Mouse (Mus musculus): ENCODE results near the gene Cdk13. TPM values are rescaled to one million over a fixed set of nuclear protein-coding genes. Genes with fewer than 3 reads are reported as not detected.

Gene Cdk13
- 215 and 272 TPM in 2 replicates for polyA plus RNA-seq (2012)

DNA sequence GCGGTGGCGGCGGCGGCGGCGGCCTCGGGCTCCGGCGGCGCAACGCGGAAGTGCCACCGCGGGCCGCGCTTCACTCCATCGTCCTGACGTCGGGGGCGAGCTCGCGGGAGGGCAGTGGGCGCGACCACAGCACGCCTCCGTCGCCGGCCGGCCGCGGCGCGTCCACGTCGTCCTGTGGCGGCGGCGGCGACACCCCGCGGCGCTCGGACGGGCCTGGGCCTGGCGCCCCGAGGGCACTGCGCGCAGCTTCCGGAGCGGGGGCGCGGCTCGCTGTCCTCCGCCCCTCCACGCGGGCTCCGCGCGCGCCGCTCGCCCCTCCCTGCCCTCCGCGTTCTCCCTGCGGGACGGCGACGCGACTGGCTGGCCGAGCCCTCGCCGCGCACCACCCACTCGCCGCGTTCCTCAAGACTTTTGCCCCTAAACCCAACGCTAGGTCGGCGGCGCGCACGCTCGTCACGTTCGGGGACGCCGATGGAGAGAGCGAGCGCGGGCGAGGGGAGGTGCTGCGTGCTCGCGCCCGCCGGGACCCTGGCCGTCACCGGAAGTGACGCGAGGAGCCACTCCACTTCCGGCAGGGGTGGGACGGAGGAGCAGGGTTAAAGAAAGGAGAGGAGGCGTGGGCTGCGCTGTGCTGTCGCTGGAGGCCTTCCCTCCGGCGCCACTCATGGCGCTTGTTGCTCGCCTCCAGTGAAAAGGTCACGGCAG is at the start of gene Cdk13:
TSS of gene Cdk13 (minus strand) at position 189 of the 705 bp plus-strand sequence.
- TF ChIP-seq GATA1 (IDR thresholded peaks at IDR 0.05; ENCODE audit: low read length) = no peak

DNA sequence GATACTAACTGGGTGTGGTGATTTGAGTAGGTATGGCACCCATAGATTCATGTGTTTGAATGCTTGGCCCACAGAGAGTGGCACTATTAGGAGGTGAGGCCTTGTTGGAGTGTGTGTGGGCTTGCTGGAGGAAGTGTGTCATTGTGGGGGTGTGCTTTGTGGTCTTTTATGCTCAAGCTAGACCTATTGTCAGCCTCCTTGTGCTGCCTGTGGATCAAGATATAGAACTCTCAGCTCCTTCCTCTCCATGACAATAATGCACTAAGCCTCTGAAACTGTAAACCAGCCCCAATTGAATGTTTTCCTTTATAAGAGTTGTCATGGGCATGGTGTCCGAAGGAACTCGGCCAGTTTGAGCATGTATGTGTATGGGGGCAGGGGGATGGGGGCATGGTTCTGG is 38.4 kb upstream of the Cdk13 start:
- TF ChIP-seq GATA1 (IDR thresholded peaks at IDR 0.05; ENCODE audit: low read length) = no peak

- no peak for TF ChIP-seq GATA1 (IDR thresholded peaks at IDR 0.05; ENCODE audit: low read length)
Measured at GRCm38 (mm10) chr13:17842756-17843155, 37.9 kb upstream of the Cdk13 start.

- no peak for TF ChIP-seq GATA1 (IDR thresholded peaks at IDR 0.05; ENCODE audit: low read length)
Measured at GRCm38 (mm10) chr13:17839137-17839536, 34.2 kb upstream of the Cdk13 start.

- TF ChIP-seq GATA1 (IDR thresholded peaks at IDR 0.05; ENCODE audit: low read length) = no peak
Measured at GRCm38 (mm10) chr13:17838484-17838851, 33.6 kb upstream of the Cdk13 start.

DNA sequence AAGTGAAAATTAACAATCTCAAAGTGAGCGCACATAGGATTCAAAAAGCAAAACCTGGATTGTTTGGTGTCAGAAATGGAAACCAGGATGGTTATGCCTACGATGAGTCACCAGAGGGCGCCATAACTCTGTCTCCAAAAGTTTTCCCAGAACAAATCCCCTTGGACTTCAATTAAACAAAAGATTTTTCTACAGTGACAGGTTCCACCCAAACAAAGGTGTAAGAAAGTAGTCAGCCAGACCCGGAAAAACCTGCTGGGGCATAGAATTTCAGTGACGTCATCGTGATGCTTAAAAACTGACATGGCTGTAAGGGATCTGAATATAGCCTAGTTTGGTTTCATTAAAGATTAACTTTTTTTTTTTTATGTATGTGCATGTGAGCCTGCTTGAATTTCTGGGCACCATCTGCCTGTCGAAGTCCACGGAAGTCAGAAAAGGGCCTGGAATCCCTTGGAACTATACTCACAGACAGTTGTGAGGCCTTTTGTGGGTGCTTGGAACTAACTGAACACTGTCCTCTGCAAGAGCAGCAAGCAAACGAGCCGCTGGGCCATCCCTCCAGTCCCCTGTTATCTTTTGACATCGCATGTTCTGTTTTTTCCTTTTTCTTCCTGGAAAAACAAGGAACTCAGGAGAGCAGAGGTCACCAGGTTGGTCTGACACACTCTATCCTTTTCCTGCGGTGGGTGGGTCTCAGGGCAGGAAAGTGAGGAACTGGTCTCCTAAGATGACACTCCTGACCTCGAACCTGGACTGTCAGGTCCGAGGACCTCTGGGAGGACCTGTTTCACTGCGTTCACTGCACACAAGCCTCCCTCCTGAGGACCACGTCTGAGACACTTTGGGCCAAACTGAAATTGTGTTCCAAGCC is 33.0 kb upstream of the Cdk13 start:
- no peak for TF ChIP-seq GATA1 (IDR thresholded peaks at IDR 0.05; ENCODE audit: low read length)

DNA sequence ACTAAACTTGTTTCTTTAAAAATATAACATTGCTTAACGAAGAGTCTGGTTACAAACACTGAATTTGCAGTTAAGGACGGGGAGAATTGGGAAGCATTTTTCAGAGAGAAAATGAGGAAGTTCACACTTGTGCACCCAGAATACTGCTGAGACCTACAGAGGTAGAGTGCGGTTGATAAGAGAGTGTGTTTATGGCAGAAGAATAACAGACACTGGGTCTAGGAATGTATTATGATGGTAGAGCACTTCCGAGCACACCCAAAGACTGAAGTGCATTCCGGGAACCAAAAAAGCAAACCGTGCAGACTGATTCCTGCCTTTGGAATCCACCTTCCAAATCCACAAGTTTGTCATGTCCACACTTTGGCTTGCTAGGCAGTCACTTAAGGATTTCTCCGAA is 31.9 kb upstream of the Cdk13 start:
- no peak for TF ChIP-seq GATA1 (IDR thresholded peaks at IDR 0.05; ENCODE audit: low read length)

DNA sequence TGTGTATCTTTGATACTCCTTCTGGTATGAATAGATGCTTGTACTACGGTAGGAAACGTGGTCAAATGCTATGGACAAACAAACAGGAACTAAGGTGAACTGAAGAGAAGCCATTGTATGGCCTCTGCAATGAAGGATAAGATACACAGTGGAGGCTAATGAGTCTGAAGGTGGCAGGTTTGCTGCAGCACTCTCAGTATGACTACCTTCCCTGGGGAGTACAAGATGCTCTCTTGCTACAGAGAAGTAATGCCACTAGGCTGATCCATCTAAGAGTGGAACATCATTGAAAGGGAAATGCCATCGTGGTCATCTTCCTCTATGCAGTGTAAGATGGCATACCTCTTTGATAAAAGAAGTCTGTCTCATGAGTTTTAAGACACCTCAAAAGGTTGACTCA is 28.0 kb upstream of the Cdk13 start:
- TF ChIP-seq GATA1 (IDR thresholded peaks at IDR 0.05; ENCODE audit: low read length) = no peak

DNA sequence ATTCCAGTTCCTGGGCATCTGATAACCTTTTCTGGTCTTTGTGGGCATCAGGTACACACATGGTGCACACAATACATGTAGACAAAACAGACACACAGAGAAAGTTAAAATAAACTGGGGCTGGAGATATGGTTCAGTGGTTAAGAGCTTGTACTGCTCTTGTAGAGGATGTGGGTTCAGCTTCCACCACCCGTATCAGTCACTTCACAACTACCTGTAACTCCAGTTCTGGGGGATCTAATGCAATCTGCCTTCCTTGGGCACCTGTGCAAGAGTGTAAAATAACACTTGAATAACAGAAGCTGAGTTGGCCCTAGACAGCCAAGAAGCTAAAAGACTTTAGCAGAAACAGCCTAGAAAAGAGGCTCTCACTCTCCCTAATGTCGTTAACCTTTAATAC is 12.3 kb upstream of the Cdk13 start:
- TF ChIP-seq GATA1 (IDR thresholded peaks at IDR 0.05; ENCODE audit: low read length) = no peak

- no peak for TF ChIP-seq GATA1 (IDR thresholded peaks at IDR 0.05; ENCODE audit: low read length)
Measured at GRCm38 (mm10) chr13:17805614-17805975, 698 bp upstream of the Cdk13 start.

- TF ChIP-seq GATA1 (IDR thresholded peaks at IDR 0.05; ENCODE audit: low read length) = no peak
Measured at GRCm38 (mm10) chr13:17804058-17804841, 647 bp downstream of the Cdk13 start.

DNA sequence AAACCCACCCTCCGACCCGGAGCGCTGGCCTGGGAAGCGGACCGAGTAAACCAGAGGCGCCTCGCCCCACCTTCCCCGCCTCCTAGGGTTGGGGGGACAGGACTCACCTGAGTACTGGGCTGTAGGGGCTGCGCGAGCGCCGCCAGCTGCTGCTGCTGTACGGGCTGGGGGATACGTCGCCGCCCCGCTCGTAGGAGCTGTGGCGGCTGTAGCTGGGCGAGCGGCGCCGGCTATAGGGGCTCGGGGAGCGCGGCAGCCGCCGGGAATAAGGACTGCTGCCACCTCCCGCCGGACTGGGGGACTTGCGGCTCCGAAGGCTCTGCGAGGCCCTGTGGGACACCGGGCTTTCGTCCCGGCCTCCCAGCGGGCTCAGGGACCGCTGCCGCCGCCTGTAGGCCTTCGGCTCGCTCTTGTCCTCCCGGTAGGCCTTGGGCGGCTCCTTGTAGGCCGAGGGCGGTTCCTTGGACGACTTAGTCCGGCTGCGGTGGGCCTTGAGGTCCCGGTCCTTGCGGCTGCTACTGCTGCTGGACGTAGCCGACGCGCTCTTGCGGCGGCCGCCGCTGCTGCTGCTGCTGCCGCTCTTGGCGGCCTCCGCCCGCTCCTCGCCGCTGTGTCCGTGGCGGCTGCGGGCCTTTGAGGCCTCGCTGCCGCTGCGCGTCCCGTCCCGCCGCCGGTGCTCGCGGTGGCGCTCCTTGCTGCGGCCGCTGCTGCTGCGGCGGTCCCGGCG is 1.4 kb downstream of the Cdk13 start:
- TF ChIP-seq GATA1 (IDR thresholded peaks at IDR 0.05; ENCODE audit: low read length) = no peak

- no peak for TF ChIP-seq GATA1 (IDR thresholded peaks at IDR 0.05; ENCODE audit: low read length)
Measured at GRCm38 (mm10) chr13:17802880-17803279, 2.0 kb downstream of the Cdk13 start.

GRCm38 (mm10) chr13:17799735-17800134 is 5.2 kb downstream of the Cdk13 start:
- no peak for TF ChIP-seq GATA1 (IDR thresholded peaks at IDR 0.05; ENCODE audit: low read length)

- no peak for TF ChIP-seq GATA1 (IDR thresholded peaks at IDR 0.05; ENCODE audit: low read length)
Measured at GRCm38 (mm10) chr13:17795757-17796456, 9.0 kb downstream of the Cdk13 start.

All from G1E-ER4 (cell line).